Mouse (Mus musculus) liver, postnatal 0 days (tissue): ENCODE results near the gene Zkscan17.

Experiments
- CTCF ChIP-seq: sonication (generic); IDR thresholded peaks from 2 replicates; pipeline ENCODE4 v1.5.1; 2016; ENCODE audit warnings: antibody characterized with exemption, low read depth
- EP300 ChIP-seq: IDR thresholded peaks from 2 replicates; pipeline ENCODE4 v1.6.1; 2016; ENCODE audit warnings: antibody characterized with exemption, low read depth, mild to moderate bottlenecking

GRCm38 (mm10) chr11:59505351-59505838, 21.2 kb downstream of the Zkscan17 start:
- TF ChIP-seq CTCF: no peak
- no peak for TF ChIP-seq EP300
